Mouse (Mus musculus) C2C12 (cell line): Measurements from ENCODE around the gene Tcte1. TPM values are rescaled to one million over a fixed set of nuclear protein-coding genes. Genes with fewer than 3 reads are reported as not detected.

ENCODE experiments used
- H3K27me3 ChIP-seq: one replicate; pipeline ENCODE4 v1.6.1; 2011; ENCODE audit not compliant: control insufficient read depth, insufficient read depth, insufficient read length
- H3K36me3 ChIP-seq: one replicate; pipeline ENCODE4 v1.6.1; 2011; ENCODE audit not compliant: control insufficient read depth, insufficient read depth
- H3K4me3 ChIP-seq: one replicate; pipeline ENCODE4 v1.5.1; 2011; ENCODE audit warnings: mild to moderate bottlenecking, control low read depth; ENCODE audit not compliant: poor library complexity, insufficient read depth, severe bottlenecking
- H3K79me2 ChIP-seq: one replicate; pipeline ENCODE4 v1.6.1; 2011; ENCODE audit not compliant: control insufficient read depth, insufficient read depth
- H3K79me3 ChIP-seq: one replicate; pipeline ENCODE4 v1.6.1; 2011; ENCODE audit warnings: low read depth, control low read depth
- H3ac ChIP-seq: one replicate; pipeline ENCODE3; 2011; ENCODE audit warnings: low read depth; ENCODE audit not compliant: control insufficient read depth, insufficient read length
- CEBPB ChIP-seq: IDR thresholded peaks from one replicate; pipeline ENCODE4 v1.6.1; 2011; ENCODE audit warnings: low read depth, mild to moderate bottlenecking, control low read depth, moderate library complexity
- CTCF ChIP-seq: IDR thresholded peaks from one replicate; pipeline ENCODE4 v1.5.1; 2011; ENCODE audit not compliant: control insufficient read depth, insufficient read depth, insufficient read length
- FOSL1 ChIP-seq: IDR thresholded peaks from one replicate; pipeline ENCODE4 v1.8.0; 2011; ENCODE audit warnings: mild to moderate bottlenecking, low read length; ENCODE audit not compliant: poor library complexity, insufficient read depth, severe bottlenecking
- MAX ChIP-seq: IDR thresholded peaks from one replicate; pipeline ENCODE4 v1.6.1; 2011; ENCODE audit warnings: mild to moderate bottlenecking, control low read depth
- MYOD1 ChIP-seq: IDR thresholded peaks from one replicate; pipeline ENCODE4 v1.6.1; 2011; ENCODE audit warnings: low read depth; ENCODE audit not compliant: control insufficient read depth, insufficient read length
- MYOG ChIP-seq: IDR thresholded peaks from one replicate; pipeline ENCODE4 v1.6.1; 2011; ENCODE audit not compliant: control insufficient read depth, insufficient read length; ENCODE audit errors: extremely low read depth
- USF1 ChIP-seq: IDR thresholded peaks from one replicate; pipeline ENCODE4 v1.6.1; 2011; ENCODE audit warnings: low read depth, mild to moderate bottlenecking, control low read depth, moderate library complexity
- polyA plus RNA-seq: library from polyadenylated mRNA; unstranded; fragments of >200 nt; fragmentation: generic; extraction: Trizol; gene quantifications from one replicate; pipeline ENCODE4 v1.2.1, GENCODE M21; 2012; ENCODE audit warnings: missing spikeins

Tcte1 gene
- polyA plus RNA-seq, 1 experiment, result not detected

- no peak for TF ChIP-seq CEBPB
- no peak for TF ChIP-seq CTCF
- TF ChIP-seq MYOG, result no peak
- no peak for TF ChIP-seq FOSL1
- TF ChIP-seq USF1, result no peak
- TF ChIP-seq MYOD1, result no peak
- no peak for TF ChIP-seq MAX
- Histone ChIP-seq H3K36me3 (no peaks in the 10 kb centered on the region), H3K4me3 (no peak overlapping the region), H3K79me2 (no peaks in the 10 kb centered on the region), H3K79me3 (no peaks in the 10 kb centered on the region), H3K27me3 (peaks cover 48% of the 10 kb centered on the region), H3ac (no peak overlapping the region)
These were observed 22.2 kb downstream of the Tcte1 start for GRCm38 (mm10) chr17:45545278-45545961.

DNA sequence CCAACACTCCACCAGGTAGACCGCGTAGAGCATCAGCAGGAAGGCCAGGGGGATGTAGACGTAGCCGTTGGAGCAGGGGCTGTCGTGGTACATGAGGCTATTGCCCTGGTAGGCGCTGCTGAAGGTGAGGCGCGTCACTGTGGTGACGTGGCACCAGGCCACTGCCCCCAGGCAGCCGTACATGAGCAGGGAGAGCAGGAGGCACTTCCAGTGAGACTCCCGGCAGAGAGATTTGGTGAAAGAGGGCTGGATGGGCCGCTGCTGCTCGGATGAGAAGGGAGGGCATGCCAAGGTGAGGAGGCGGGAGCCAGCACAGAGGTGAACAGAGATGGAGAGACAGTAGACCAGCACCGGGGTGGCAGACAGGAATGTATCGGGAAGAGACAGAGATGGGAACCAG lies 23.7 kb downstream of the Tcte1 start:
- H3K36me3 ChIP-seq, result no peaks in the 10 kb centered on the region
- H3K79me2 ChIP-seq, result no peaks in the 10 kb centered on the region
- H3K27me3 ChIP-seq, result peaks cover 37% of the 10 kb centered on the region
- H3K79me3 ChIP-seq, result no peaks in the 10 kb centered on the region
- H3ac ChIP-seq, result no peak overlapping the region
- no peak for TF ChIP-seq MYOD1
- no peak for TF ChIP-seq FOSL1
- no peak overlapping the region for H3K4me3 ChIP-seq

DNA sequence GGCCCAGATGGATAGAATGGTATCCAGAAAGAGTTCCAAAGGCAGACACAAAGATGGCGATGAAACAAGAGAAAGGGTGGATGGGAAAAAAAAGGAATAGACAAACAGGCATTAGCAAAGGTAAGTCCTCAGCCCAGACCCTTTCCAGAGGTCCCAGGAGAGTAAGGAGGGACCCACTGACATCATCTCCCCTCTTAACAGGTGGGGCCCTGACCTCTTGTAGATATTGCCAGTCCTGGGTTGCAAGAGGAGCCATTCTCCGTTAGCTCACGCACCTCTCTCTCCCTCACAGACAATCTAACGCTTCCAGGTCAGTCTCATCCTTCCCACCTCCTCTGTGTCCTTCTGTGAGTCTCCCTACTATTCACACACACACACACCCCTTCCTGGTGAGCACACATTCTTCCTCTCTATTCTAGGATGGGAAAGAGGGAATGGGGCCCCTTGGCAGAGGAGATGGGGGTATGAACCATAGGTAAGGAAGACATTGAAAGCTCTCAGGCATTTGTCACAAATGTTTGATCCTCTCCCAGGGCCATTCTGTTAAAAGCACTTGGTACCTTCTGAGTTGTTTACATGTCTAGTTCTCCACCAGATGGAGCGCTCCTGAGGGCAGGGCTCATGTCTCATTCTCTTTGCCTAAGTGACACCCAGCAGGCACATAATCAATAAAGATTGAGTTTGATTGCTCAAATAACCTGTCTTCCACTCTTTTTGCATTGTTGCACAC lies 24.4 kb downstream of the Tcte1 start:
- no peak overlapping the region for H3K4me3 ChIP-seq
- peaks cover 37% of the 10 kb centered on the region for H3K27me3 ChIP-seq
- no peaks in the 10 kb centered on the region for H3K79me2 ChIP-seq

DNA sequence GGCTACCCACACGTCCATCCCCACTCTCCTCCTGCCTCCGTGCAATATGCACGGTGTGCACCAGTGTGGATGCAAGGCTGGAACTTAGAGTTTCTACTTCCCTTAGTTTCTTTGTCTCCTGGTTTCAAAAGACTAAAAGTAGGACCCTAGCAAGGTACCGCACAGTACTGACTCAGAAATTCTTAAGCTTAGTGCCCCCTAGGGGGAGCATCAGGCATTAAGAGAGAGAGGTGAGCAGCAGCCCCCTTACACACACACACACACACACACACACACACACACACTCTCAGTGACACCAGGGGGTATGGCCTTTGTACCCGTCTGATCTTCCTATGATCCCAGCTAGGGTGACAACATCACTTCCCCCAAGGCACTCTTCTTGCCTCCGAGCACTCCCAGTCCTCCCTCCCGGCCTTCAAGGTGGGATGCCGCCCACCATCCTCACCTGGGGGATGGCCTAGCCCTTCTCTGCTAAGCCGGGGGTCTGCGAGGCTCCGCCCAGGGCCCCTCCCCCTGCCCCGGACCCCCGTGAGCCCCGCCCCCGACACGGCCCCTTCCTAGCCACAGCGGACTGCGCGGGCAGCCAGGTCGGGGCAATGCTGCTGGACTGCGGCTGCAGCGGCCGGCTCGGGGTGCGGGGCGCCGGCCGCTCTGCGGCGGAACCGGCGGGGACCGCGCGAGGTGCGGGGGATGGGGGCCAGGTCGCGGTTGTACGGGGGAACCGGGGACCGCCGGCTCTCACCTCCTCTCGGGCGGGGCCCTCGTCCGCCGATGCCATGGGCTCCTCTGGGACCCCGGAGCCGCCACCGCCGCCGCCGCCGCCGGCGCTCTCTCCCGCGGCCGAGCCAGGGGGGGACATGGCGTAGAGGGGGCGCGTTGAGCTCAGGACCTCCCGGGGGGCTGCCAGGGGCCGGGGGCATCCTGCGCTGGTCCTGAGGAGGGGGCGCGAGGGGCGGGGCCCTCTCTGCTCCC lies 25.6 kb downstream of the Tcte1 start:
- H3K27me3 ChIP-seq, result peaks cover 30% of the 10 kb centered on the region
- H3K79me2 ChIP-seq, result no peaks in the 10 kb centered on the region
- no peak overlapping the region for H3K4me3 ChIP-seq
- TF ChIP-seq CTCF, result no peak
- no peak for TF ChIP-seq MAX
- no peak for TF ChIP-seq CEBPB
- H3K36me3 ChIP-seq, result no peaks in the 10 kb centered on the region
- peak overlapping the region; percentile 24 for H3ac ChIP-seq
- no peaks in the 10 kb centered on the region for H3K79me3 ChIP-seq

More for the DNA sequence above, 24.4 kb downstream of the Tcte1 start:
- no peak for TF ChIP-seq CTCF
- H3K36me3 ChIP-seq, result no peaks in the 10 kb centered on the region
- H3ac ChIP-seq, result no peak overlapping the region
- H3K79me3 ChIP-seq, result no peaks in the 10 kb centered on the region

GRCm38 (mm10) chr17:45549617-45550181 lies 26.5 kb downstream of the Tcte1 start, which contains the start of gene Tmem151b:
Tmem151b (minus strand) TSS chr17:45549677.
- H3K36me3 ChIP-seq, result no peaks in the 10 kb centered on the region
- H3K4me3 ChIP-seq, result no peak within 1 kb of the TSS
- H3K79me2 ChIP-seq, result no peaks in the 10 kb centered on the region
- H3K27me3 ChIP-seq, result peaks cover 26% of the 10 kb centered on the region
- peak within 1 kb of the TSS; percentile 24 for H3ac ChIP-seq
- TF ChIP-seq MAX (no peak), MYOG (no peak), USF1 (no peak), FOSL1 (no peak), CTCF (no peak), CEBPB (no peak), MYOD1 (no peak)
- no peaks in the 10 kb centered on the region for H3K79me3 ChIP-seq
